Mouse (Mus musculus): ENCODE data around the gene Asb17. TPM values are rescaled to one million over a fixed set of nuclear protein-coding genes. Genes with fewer than 3 reads are reported as not detected.
"Not testable (repeated sequence)": the region's sequence is repeated elsewhere in the genome, so short reads cannot be mapped to it uniquely, and the experiment has no call there.

Gene Asb17
- polyA plus RNA-seq, 1 experiment from 2014 or later, result not detected

DNA sequence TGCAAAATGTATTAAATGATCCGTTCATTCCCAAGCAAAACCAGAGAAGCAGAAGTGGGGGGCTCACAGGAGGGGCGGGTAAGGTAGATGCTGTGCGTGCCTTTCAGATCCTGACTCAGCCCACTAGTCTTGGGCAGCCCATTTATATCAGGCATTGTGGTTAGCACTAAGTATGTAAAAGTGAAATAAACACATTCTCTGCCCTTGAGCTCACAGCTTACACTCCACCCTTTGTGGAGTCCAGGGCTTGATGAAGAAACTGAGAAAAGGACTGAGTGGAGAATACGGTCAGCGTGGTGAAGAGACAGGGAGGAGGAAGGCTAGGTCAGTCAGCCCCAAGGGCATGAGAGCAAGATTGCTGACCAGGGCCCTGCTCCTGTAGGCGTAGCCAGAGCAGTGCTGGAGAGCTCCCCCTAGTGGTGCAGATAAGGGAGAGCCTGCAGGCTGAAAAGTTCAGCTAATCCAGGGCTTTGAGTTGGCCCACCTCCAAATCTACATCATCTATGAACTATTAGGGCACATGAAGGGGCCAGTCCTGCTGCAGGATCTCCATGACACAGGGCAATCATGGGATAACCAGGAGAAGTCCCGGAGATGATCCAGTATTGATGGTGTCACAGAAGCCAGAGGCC lies 8.4 kb upstream of the Asb17 start:
- WGBS, result 61% methylated on average over 7 of the region's 7 CpGs
- H3K4me2 ChIP-seq (replicated peaks), result no peak overlapping the region
- no peak overlapping the region for H3K4me3 ChIP-seq (replicated peaks)
- H3K36me3 ChIP-seq, result no peaks in the 10 kb centered on the region
- H3K9me3 ChIP-seq, result no peaks in the 10 kb centered on the region
- H3K9ac ChIP-seq (replicated peaks), result no peak overlapping the region
- ATAC-seq, result peak; percentile 43; the same call in 1 of the 2 replicates
- H3K27ac ChIP-seq, result no peak overlapping the region
- H3K27me3 ChIP-seq, result no peaks in the 10 kb centered on the region
- no peaks in the 10 kb centered on the region for H3K4me1 ChIP-seq (replicated peaks)

DNA sequence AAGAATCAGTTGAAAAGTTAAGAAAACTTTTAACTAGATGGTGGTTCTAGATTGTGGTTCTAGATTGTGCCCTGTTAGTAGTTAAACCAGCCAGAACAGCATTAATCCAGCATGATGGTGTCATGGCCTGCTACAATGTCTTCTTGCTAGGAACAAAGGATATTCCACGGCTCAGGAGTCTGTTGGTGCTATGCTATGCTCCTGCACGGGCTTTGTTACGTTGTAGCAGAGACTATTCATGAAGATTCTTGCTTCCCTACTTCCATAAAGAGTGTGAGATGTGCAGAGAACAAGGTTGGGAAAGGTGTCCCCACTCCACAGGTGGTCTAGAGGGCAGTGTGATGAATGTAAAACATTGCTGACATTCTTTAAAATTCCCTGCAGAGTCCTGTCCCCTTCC lies 7.7 kb upstream of the Asb17 start:
- Histone ChIP-seq H3K36me3 (no peaks in the 10 kb centered on the region), H3K4me2 (replicated peaks) (no peak overlapping the region), H3K4me3 (replicated peaks) (no peak overlapping the region), H3K27me3 (no peaks in the 10 kb centered on the region), H3K4me1 (replicated peaks) (no peaks in the 10 kb centered on the region), H3K9me3 (no peaks in the 10 kb centered on the region), H3K27ac (no peak overlapping the region), H3K9ac (replicated peaks) (no peak overlapping the region)
- no peak for ATAC-seq
- WGBS, result 73% methylated on average over 3 of the region's 3 CpGs

DNA sequence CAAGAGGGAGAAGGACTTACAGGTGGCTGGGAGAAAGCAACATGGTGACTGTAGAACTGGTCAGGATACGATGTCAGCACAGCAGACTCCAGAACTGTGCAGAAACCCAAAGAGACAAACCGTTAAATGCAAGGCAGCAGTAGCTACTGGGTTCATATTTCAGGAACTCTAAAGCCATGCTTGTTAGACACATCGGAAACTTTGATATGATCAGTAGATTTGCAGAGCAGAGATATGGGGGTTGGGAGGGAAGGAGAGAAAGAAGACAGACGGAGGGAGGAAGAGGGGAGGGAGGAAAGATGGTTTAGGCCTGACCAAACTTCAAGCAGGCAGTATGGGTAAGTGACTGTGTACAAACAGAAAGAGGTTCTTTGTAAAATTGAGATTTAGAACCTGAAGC lies 6.4 kb upstream of the Asb17 start:
- H3K4me1 ChIP-seq (replicated peaks), result no peaks in the 10 kb centered on the region
- WGBS, result 87% methylated on average over 4 of the region's 4 CpGs

DNA sequence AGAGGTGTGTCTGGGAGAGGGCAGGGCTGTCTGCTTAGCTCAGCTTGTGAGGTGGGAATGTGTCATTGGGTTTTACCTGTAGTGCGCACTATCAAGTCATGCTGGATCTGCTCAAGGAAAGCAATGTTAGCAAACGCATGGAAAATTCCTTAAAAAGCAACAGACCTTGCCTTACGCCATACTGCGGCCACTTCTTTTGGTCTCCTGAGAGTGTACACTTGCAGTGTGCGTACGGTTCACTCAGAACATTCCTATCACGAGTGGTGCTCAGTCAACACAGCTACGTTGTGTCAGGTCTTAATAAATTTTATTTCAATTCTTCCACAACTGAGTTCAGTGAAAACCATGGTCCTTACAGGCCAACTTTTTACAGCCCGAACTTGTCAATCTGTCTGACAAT lies 748 bp downstream of the Asb17 start:
- ATAC-seq, result no peak
- Histone ChIP-seq H3K9ac (replicated peaks) (no peak overlapping the region), H3K36me3 (no peaks in the 10 kb centered on the region), H3K4me2 (replicated peaks) (no peak overlapping the region), H3K27ac (no peak overlapping the region), H3K9me3 (no peaks in the 10 kb centered on the region), H3K4me1 (replicated peaks) (no peaks in the 10 kb centered on the region), H3K27me3 (no peaks in the 10 kb centered on the region), H3K4me3 (replicated peaks) (no peak overlapping the region)
- 96% methylated on average over 9 of the region's 9 CpGs for WGBS

More for the DNA sequence above, 6.4 kb upstream of the Asb17 start:
- no peak for ATAC-seq
- Histone ChIP-seq H3K36me3 (no peaks in the 10 kb centered on the region), H3K4me2 (replicated peaks) (no peak overlapping the region), H3K27ac (no peak overlapping the region), H3K27me3 (no peaks in the 10 kb centered on the region), H3K9ac (replicated peaks) (no peak overlapping the region), H3K4me3 (replicated peaks) (no peak overlapping the region), H3K9me3 (no peaks in the 10 kb centered on the region)

DNA sequence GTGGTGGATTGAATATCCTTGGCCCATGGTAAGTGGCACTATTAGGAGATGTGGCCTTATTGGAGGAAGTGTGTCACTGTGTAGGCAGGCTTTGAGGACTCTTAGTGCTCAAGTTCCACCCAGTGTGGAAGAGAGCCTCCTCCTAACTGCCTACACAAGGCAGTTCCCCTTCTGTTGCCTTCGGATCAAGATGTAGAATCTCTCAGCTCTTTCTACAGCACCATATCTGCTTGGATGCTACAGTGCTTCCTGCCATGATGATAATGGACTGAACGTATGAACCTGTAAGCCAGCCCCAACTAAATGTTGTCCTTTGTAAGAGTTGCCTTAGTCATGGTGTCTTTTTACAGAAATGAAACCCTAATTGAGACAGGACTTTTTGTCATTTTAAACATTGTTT lies 1.5 kb downstream of the Asb17 start:
- ATAC-seq, result no peak
- 94% methylated on average over 2 of the region's 2 CpGs for WGBS
- no peaks in the 10 kb centered on the region for H3K36me3 ChIP-seq
- no peak overlapping the region for H3K4me3 ChIP-seq (replicated peaks)
- H3K9me3 ChIP-seq, result no peaks in the 10 kb centered on the region
- no peak overlapping the region for H3K27ac ChIP-seq
- no peaks in the 10 kb centered on the region for H3K27me3 ChIP-seq
- no peak overlapping the region for H3K9ac ChIP-seq (replicated peaks)
- H3K4me2 ChIP-seq (replicated peaks), result no peak overlapping the region
- H3K4me1 ChIP-seq (replicated peaks), result no peaks in the 10 kb centered on the region

DNA sequence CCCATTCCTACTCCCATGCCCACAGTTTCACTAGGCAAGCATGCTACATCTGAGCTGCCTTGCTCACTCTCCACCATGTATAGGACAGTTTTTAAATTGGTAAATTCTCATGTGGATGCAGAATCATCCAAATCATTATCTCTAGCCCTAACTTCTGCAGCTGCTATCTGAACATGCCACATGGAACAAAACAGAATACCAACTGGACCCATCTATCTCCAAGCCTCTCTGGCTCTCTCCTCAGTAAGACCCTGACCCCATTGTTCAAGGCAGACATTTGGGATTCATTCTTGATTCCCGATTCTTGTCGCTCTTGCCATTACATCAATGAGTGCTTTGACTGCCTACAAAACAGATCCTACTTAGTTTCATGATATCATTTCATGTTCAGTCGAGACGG lies 2.1 kb downstream of the Asb17 start:
- Histone ChIP-seq H3K4me3 (replicated peaks) (no peak overlapping the region), H3K4me2 (replicated peaks) (no peak overlapping the region), H3K36me3 (no peaks in the 10 kb centered on the region), H3K9me3 (no peaks in the 10 kb centered on the region), H3K4me1 (replicated peaks) (no peaks in the 10 kb centered on the region), H3K27me3 (no peaks in the 10 kb centered on the region), H3K27ac (no peak overlapping the region), H3K9ac (replicated peaks) (no peak overlapping the region)
- no peak for ATAC-seq
- WGBS, result 95% methylated on average over 4 of the region's 4 CpGs

DNA sequence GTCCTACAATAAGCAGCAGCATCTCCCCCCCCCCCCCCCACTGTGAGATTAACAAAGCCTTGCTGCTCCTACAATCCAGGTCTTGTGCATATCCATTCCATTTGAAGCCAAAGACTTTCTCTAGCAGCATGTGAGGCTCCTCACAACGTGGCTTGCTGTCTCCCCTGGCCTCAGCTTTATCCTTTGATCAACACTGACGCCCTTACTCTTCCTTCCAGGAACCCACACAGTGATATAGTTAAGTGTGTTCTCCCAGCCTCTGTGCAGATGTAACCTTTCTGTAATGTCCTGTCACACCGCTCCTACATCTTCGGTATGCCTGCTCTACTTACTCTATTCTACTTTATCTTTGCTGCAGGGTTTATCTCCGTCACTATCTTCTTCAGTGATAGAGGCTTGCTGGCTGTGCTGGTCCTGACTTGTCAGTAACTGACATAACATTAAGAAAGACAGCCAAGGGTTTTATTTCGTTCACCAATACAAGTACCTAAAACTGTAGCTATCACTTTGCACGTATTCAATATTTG lies 3.3 kb downstream of the Asb17 start:
- no peak overlapping the region for H3K9ac ChIP-seq (replicated peaks)
- H3K27me3 ChIP-seq, result no peaks in the 10 kb centered on the region
- H3K4me3 ChIP-seq (replicated peaks), result no peak overlapping the region
- H3K4me1 ChIP-seq (replicated peaks), result no peaks in the 10 kb centered on the region
- no peak overlapping the region for H3K4me2 ChIP-seq (replicated peaks)
- WGBS, result 78% methylated on average over 7 of the region's 7 CpGs
- no peaks in the 10 kb centered on the region for H3K36me3 ChIP-seq
- no peak for ATAC-seq
- H3K9me3 ChIP-seq, result no peaks in the 10 kb centered on the region
- no peak overlapping the region for H3K27ac ChIP-seq

DNA sequence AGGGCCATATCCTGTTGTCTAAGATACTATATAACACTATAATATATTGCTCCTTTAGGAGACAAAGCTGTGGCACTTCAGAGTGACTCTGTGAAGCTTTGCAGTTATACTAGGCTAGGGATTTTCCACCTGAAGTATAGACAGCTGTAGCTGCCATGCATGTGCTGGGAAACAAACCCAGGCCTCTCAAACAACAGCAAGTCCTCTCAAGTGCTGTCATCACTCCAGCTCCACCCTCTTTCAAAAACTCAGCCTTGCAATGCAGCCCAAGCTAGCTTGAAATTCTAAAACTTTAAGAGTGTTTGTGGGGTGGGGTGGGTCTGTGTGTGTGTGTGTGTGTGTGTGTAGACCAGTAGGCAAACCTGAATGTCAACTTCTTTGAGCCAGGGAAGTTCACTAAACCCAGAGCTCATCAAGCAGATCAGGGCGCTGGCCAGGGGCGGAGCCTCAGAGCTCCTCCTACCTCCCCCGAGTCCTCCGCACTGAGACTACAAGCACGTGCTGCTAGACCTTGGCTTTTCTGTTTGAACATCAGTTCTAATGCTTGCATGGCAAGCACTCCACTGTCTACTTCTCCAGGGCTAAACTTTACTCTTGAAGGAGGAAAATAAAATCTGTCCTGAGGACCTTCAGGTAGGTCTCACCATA lies 5.5 kb downstream of the Asb17 start:
- no peaks in the 10 kb centered on the region for H3K27me3 ChIP-seq
- H3K4me3 ChIP-seq (replicated peaks), result no peak overlapping the region
- H3K27ac ChIP-seq, result no peak overlapping the region
- H3K9ac ChIP-seq (replicated peaks), result no peak overlapping the region
- H3K4me2 ChIP-seq (replicated peaks), result no peak overlapping the region
- no peak for ATAC-seq
- H3K4me1 ChIP-seq (replicated peaks), result no peaks in the 10 kb centered on the region
- WGBS, result 12% methylated on average over 5 of the region's 5 CpGs
- no peaks in the 10 kb centered on the region for H3K9me3 ChIP-seq
- no peaks in the 10 kb centered on the region for H3K36me3 ChIP-seq

DNA sequence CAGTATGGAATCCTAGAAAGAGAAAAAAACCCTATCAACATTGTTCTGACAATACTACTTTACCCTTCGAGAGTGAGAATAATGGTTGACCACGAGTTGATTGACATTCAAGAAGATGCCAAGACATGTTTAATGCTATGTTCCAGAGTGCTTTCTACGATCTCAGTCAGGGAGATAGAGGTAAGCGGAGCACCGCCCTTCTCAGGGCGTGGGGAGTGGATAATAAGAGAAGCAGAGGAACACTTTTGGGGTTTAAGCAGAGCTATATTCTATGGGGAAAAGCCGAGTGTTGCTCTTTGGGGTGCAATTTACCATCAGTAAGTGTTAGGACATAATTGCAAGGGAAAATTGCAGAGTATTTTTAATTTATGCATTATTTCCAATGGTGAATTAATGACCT lies 6.8 kb downstream of the Asb17 start:
- H3K27me3 ChIP-seq, result no peaks in the 10 kb centered on the region
- H3K4me2 ChIP-seq (replicated peaks), result no peak overlapping the region
- no peak for ATAC-seq
- H3K4me1 ChIP-seq (replicated peaks), result no peaks in the 10 kb centered on the region
- no peak overlapping the region for H3K4me3 ChIP-seq (replicated peaks)
- H3K9me3 ChIP-seq, result no peaks in the 10 kb centered on the region
- no peaks in the 10 kb centered on the region for H3K36me3 ChIP-seq
- no peak overlapping the region for H3K27ac ChIP-seq
- no peak overlapping the region for H3K9ac ChIP-seq (replicated peaks)
- WGBS, result 87% methylated on average over 7 of the region's 7 CpGs

DNA sequence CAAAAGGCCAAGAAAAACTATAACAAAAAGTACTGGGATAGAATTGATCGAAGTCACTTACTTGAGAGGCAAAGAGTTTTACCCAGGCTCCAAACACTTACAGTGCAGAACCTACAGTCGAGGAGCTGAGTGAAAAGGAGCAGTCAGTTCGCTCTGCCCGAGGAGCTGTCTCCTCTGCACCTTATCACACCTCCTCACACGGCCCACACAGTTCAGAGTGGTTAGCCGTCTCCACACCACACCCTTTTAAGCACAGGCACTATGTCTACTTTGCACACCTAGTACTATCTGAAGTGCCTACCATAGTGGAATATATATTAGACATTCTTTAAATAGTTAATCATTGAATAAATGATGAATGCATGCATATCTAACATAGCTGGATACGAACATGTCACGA lies 8.3 kb downstream of the Asb17 start:
- no peaks in the 10 kb centered on the region for H3K27me3 ChIP-seq
- H3K4me3 ChIP-seq (replicated peaks), result no peak overlapping the region
- no peak overlapping the region for H3K27ac ChIP-seq
- H3K36me3 ChIP-seq, result no peaks in the 10 kb centered on the region
- H3K4me2 ChIP-seq (replicated peaks), result no peak overlapping the region
- H3K9me3 ChIP-seq, result no peaks in the 10 kb centered on the region
- WGBS, result 90% methylated on average over 8 of the region's 8 CpGs
- no peak overlapping the region for H3K9ac ChIP-seq (replicated peaks)
- ATAC-seq, result no peak
- no peaks in the 10 kb centered on the region for H3K4me1 ChIP-seq (replicated peaks)

DNA sequence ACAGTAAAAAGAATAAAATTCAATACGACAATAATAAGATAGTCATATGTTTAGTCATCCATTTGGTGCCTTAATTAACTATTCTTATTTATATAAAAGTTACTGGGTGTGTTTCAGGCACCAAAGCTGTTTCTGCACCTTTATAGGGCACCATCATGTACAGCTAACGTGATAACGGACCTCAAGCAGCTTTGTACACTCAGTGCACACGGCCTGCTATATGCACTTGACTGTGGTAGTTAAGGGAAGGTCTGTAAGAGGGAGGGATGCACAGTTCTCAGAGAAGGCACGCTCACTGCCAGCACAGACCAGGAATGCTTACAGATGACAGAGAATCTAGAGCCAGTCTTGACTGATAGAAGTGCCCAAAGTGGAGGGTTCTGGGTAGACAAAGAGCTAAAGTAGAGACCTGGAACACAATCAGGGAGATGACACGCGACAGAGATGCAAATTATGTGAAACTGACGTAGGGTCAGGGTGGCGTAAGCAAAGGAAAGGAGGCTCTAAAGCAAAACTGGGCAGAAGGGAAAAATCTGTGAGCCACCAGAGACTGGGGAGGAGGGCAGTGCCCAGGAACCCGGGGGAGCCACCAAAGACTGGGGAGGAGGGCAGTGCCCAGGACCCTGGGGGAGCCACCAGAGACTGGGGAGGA lies 14.5 kb downstream of the Asb17 start:
- H3K4me1 ChIP-seq (replicated peaks), result no peaks in the 10 kb centered on the region
- no peak overlapping the region for H3K4me2 ChIP-seq (replicated peaks)
- no peak for ATAC-seq
- WGBS, result 87% methylated on average over 10 of the region's 10 CpGs
- H3K27ac ChIP-seq, result no peak overlapping the region
- no peaks in the 10 kb centered on the region for H3K27me3 ChIP-seq
- H3K4me3 ChIP-seq (replicated peaks), result no peak overlapping the region
- H3K9ac ChIP-seq (replicated peaks), result no peak overlapping the region
- H3K36me3 ChIP-seq, result no peaks in the 10 kb centered on the region
- H3K9me3 ChIP-seq, result no peaks in the 10 kb centered on the region

DNA sequence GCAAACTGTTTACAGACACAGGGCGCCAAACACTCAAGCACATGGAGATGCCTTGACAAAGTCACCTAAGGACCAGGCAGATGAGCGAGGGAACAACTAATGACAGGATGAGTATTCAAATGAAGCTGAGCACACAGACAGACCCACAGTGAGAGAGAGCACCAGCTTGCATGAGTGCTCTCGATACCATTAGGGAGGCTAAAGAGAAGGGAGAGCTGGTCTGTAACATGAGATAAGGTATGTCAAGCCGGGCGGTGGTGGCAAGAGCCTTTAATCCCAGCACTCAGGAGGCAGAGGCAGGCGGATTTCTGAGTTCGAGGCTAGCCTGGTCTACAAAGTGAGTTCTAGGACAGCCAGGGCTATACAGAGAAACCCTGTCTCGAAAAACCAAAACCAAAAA lies 16.4 kb downstream of the Asb17 start:
- H3K4me2 ChIP-seq (replicated peaks); H3K27ac ChIP-seq; H3K27me3 ChIP-seq; H3K4me3 ChIP-seq (replicated peaks); H3K9me3 ChIP-seq; H3K4me1 ChIP-seq (replicated peaks); ATAC-seq; H3K36me3 ChIP-seq; H3K9ac ChIP-seq (replicated peaks): not testable (repeated sequence)
- WGBS, result 92% methylated on average over 8 of the region's 8 CpGs

Data from midbrain, embryonic 13.5 days (tissue).